Mouse (Mus musculus) stomach, embryonic 16.5 days (tissue): Measurements from ENCODE around the gene Gtf2ird1. TPM values are rescaled to one million over a fixed set of nuclear protein-coding genes. Genes with fewer than 3 reads are reported as not detected.

ENCODE experiments used
- ATAC-seq: fragments of 200-750 bp; cut with Nextera tagmentation; 2 replicates; pipeline ENCODE4 v1.8.0; 2017; ENCODE audit warnings: moderate number of reproducible peaks, moderate TSS enrichment; ENCODE audit not compliant: insufficient read depth, low FRiP score
- H3K27ac ChIP-seq: fragments of 300-500 bp; sonication (generic); 2 replicates; pipeline ENCODE4 v1.5.1; 2014; ENCODE audit warnings: low read length
- H3K27me3 ChIP-seq: fragments of 300-500 bp; sonication (generic); 2 replicates; pipeline ENCODE4 v1.6.1; 2014; ENCODE audit warnings: low read length, control low read depth, mixed read lengths; ENCODE audit not compliant: control insufficient read depth, insufficient read depth
- H3K36me3 ChIP-seq: fragments of 300-500 bp; sonication (generic); 2 replicates; pipeline ENCODE4 v1.6.1; 2014; ENCODE audit warnings: low read length; ENCODE audit not compliant: control insufficient read depth, insufficient read depth
- H3K4me1 ChIP-seq: fragments of 300-500 bp; sonication (generic); 2 replicates; pipeline ENCODE4 v1.6.1; 2014; ENCODE audit warnings: low read length, control low read depth, mixed read lengths; ENCODE audit not compliant: control insufficient read depth, insufficient read depth
- H3K4me2 ChIP-seq: fragments of 300-500 bp; sonication (generic); 2 replicates; pipeline ENCODE4 v1.6.1; 2014; ENCODE audit warnings: low read depth, low read length, mixed read lengths
- H3K4me3 ChIP-seq: fragments of 300-500 bp; sonication (generic); replicated peaks from 2 replicates; pipeline ENCODE4 v1.5.1; 2014; ENCODE audit warnings: mild to moderate bottlenecking, low read length
- H3K9ac ChIP-seq: fragments of 300-500 bp; sonication (generic); 2 replicates; pipeline ENCODE4 v1.6.1; 2014; ENCODE audit warnings: low read length
- H3K9me3 ChIP-seq: fragments of 300-500 bp; sonication (generic); replicated peaks from 2 replicates; pipeline ENCODE4 v1.6.1; 2016; ENCODE audit warnings: low read length, control low read depth; ENCODE audit not compliant: control insufficient read depth
- WGBS: fragments of 180-500 bp; shearing (Covaris S2); extraction: QIAGEN DNeasy Blood & Tissue Kit; methylation state at CpG from one replicate; pipeline ENCODE4 v1.1.7; 2014; 5-methylcytosine and 5-hydroxymethylcytosine counted together
- polyA plus RNA-seq: library from polyadenylated mRNA; unstranded; fragments of >200 nt; fragmentation: Nextera tagmentation; extraction: Ambion mirVana; gene quantifications from 2 replicates; pipeline ENCODE4 v1.2.1, GENCODE M21; 2015

The Gtf2ird1 gene
- polyA plus RNA-seq, 1 experiment from 2014 or later: 75.0 TPM

DNA sequence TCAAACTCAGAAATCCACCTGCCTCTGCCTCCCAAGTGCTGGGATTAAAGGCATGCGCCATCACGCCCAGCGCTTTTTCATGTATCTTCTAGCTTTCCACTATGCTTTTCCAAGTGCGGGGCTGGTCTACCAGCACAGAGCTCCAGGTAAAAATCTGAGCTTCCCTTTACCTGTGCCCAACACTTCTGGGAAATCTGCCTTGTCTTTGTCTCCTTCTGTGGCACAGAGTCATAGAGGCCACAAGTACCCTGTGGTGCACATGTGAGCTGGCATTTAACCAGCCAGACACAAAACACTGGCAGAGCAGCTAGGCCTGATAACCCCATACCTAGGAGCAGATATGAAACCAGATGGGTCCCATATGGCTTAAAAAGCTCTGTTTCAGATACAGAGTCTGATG is 36.4 kb upstream of the Gtf2ird1 start:
- Histone ChIP-seq H3K27ac (no peak overlapping the region), H3K9ac (no peak overlapping the region), H3K27me3 (no peaks in the 10 kb centered on the region), H3K9me3 (no peaks in the 10 kb centered on the region), H3K4me3 (no peak overlapping the region), H3K4me1 (peaks cover 4% of the 10 kb centered on the region; the same call in 1 of the 2 replicates), H3K4me2 (no peak overlapping the region), H3K36me3 (peaks cover 26% of the 10 kb centered on the region)
- over 99% methylated on average over 4 of the region's 4 CpGs for WGBS
- no peak for ATAC-seq

DNA sequence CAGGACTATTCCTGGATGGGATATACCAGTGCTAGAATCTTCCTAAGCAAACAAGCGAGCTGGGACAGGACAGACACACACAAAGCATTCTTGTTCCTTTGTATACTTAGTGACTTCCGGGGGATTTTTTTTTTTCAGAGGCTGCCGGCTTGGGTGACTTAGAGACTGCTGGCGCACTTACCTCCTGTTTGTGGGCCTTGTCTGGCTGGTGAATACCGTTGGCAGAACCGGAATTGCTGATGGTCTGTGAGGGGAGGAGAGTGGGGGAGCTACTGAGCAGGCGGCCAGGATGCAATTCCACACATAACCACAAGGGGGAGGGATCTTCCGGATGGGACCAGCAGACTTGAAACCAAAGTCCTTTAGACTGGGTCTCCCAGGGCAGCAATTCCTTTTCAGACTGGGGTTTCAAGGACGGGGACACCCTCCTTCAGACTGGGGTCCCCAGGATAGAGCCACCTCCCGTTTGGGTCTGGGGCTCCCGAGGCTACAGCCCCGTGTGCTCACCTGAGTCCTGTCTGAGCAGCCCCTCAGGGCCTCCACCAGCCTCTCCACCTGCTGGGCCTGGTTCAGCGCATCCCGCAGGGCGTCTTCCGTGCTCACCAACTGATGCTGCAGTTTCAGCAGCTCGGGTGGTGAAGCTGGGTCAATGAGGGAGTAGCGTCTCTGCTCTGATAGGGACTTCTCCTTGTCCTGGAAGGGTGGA is 35.3 kb upstream of the Gtf2ird1 start:
- Histone ChIP-seq H3K9me3 (no peaks in the 10 kb centered on the region), H3K4me1 (peaks cover 4% of the 10 kb centered on the region; the same call in 1 of the 2 replicates), H3K27ac (peak overlapping the region; percentile 50; the same call in 1 of the 2 replicates), H3K36me3 (peaks cover 19% of the 10 kb centered on the region; the same call in 1 of the 2 replicates), H3K4me2 (no peak overlapping the region), H3K27me3 (no peaks in the 10 kb centered on the region), H3K9ac (peak overlapping the region; percentile 44; the same call in 1 of the 2 replicates), H3K4me3 (no peak overlapping the region)
- 26% methylated on average over 18 of the region's 18 CpGs for WGBS
- peak; percentile 56; the same call in 1 of the 2 replicates for ATAC-seq

DNA sequence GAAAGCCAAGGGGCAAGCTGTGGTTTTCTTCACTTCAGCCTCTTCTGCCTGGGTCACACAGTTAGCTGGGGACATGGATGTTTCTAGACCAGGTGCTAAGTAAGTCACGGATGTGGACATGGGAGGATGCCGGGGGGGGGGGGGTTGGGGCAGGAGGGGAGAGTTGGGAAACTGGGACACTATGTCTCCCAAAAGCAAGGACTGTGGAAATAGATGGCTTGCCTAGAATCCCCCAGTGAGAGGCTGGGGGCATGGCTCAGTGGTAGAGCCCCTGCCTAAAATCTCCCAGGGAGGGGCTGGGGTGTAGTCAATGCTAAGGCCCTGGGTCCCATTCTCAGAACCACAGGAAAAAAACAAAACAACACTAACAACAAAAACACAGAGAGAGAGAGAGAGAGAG is 34.7 kb upstream of the Gtf2ird1 start:
- H3K9ac ChIP-seq: no peak overlapping the region
- H3K4me1 ChIP-seq: peaks cover 4% of the 10 kb centered on the region; the same call in 1 of the 2 replicates
- H3K4me3 ChIP-seq: no peak overlapping the region
- H3K36me3 ChIP-seq: peaks cover 19% of the 10 kb centered on the region; the same call in 1 of the 2 replicates
- no peak for ATAC-seq
- H3K9me3 ChIP-seq: no peaks in the 10 kb centered on the region
- 91% methylated on average over 2 of the region's 2 CpGs for WGBS
- H3K4me2 ChIP-seq: no peak overlapping the region
- no peaks in the 10 kb centered on the region for H3K27me3 ChIP-seq
- H3K27ac ChIP-seq: 0 out of 2 replicates have a peak overlapping the region, but pooled peaks have one; percentile 18

DNA sequence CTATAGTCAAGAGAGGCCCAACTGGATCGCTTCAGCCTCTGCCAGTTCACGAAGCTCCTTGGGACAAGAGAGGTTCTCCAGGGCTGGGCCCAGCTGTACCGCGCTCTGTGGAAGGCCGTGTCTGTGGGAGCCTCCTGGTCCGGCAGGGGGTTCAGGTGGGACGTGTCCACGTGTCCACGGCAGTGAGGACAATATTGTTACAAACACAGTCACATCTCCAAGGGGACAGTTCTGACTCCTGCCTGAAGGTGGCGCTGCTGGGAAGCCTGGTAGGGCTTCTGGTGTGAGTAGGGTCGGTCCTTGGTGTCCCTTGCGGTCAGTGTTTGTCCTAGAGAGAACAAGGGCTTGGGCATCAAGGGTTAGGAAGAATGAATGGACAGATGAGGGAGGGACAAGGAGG is 33.9 kb upstream of the Gtf2ird1 start:
- WGBS: 88% methylated on average over 12 of the region's 12 CpGs
- H3K27ac ChIP-seq: no peak overlapping the region

DNA sequence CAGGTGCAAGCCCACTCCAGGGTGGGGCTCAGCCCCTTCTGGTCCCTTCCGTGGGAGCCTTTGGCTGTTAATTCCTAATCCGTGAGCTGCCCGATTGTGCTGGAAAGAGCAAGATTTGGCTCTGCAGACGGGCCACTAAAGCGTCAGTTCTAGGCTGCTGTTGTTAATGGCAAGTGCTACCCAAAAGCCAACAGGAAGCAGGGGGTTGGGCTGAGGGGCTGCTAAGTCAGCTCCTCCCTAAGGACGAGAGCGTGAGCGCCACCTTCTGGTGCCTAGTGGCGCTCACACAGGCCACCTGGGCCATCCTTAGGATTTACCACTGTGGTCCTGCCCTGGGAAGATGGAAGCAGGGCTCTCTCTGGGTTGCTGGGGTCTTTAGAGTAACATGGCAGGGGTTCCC is 33.1 kb upstream of the Gtf2ird1 start:
- ATAC-seq: no peak
- WGBS: 43% methylated on average over 9 of the region's 9 CpGs
- peaks cover 4% of the 10 kb centered on the region; the same call in 1 of the 2 replicates for H3K4me1 ChIP-seq
- H3K9ac ChIP-seq: no peak overlapping the region
- H3K27ac ChIP-seq: no peak overlapping the region
- peaks cover 16% of the 10 kb centered on the region; the same call in 1 of the 2 replicates for H3K36me3 ChIP-seq
- H3K9me3 ChIP-seq: no peaks in the 10 kb centered on the region
- no peaks in the 10 kb centered on the region for H3K27me3 ChIP-seq
- no peak overlapping the region for H3K4me2 ChIP-seq
- H3K4me3 ChIP-seq: no peak overlapping the region

More for the DNA sequence above, 33.9 kb upstream of the Gtf2ird1 start:
- peaks cover 4% of the 10 kb centered on the region; the same call in 1 of the 2 replicates for H3K4me1 ChIP-seq
- no peak overlapping the region for H3K4me3 ChIP-seq
- no peaks in the 10 kb centered on the region for H3K9me3 ChIP-seq
- H3K4me2 ChIP-seq: no peak overlapping the region
- no peaks in the 10 kb centered on the region for H3K27me3 ChIP-seq
- no peak for ATAC-seq
- H3K9ac ChIP-seq: no peak overlapping the region
- H3K36me3 ChIP-seq: peaks cover 19% of the 10 kb centered on the region; the same call in 1 of the 2 replicates

DNA sequence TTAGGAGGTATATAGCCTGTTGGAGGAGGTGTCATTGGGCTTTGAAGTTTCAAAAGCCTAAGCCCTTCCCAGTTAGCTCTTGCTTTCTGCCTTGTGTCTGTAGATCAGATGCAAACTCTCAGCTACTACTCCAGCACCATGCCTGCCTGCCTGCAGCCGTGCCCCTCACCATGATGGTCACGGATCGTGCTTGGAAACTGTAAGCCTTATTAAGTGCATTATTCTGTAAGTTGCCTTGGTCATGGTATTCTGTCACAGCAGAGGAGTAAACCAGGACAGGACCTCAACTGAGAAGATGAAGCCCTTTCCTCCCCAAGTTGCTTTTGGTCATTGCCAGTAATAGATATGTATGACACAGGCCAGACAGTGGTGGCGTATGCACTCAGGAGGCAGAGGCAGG is 32.1 kb upstream of the Gtf2ird1 start:
- 96% methylated on average over 4 of the region's 4 CpGs for WGBS

DNA sequence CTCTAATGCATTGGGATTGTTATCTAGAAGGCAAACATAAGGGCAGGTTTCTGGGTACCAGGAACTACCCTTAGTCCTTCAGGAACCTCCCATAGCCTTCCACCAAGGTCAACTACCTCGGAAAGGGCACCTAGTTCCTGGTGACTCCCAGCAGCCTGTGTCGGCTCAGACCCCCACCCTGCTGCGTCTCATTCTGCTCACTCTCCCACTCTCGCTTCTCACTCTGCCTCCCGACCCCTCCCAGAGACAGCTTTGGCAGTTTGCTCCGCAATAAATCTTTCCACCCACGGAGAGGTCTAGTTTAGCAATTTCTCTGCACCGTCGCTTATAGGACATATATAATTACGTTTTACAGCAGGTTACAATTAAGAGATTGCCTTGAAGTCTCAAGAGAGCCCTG is 31.5 kb upstream of the Gtf2ird1 start:
- Histone ChIP-seq H3K27ac (no peak overlapping the region), H3K27me3 (no peaks in the 10 kb centered on the region), H3K4me2 (no peak overlapping the region), H3K9ac (no peak overlapping the region), H3K4me3 (no peak overlapping the region), H3K9me3 (no peaks in the 10 kb centered on the region), H3K36me3 (peaks cover 12% of the 10 kb centered on the region; the same call in 1 of the 2 replicates), H3K4me1 (peaks cover 4% of the 10 kb centered on the region; the same call in 1 of the 2 replicates)
- no peak for ATAC-seq
- 50% methylated on average over 10 of the region's 10 CpGs for WGBS

More for the DNA sequence above, 32.1 kb upstream of the Gtf2ird1 start:
- H3K36me3 ChIP-seq: peaks cover 16% of the 10 kb centered on the region; the same call in 1 of the 2 replicates
- no peak overlapping the region for H3K4me3 ChIP-seq
- no peak for ATAC-seq
- no peak overlapping the region for H3K4me2 ChIP-seq
- peaks cover 4% of the 10 kb centered on the region; the same call in 1 of the 2 replicates for H3K4me1 ChIP-seq
- H3K9me3 ChIP-seq: no peaks in the 10 kb centered on the region
- no peak overlapping the region for H3K27ac ChIP-seq
- no peaks in the 10 kb centered on the region for H3K27me3 ChIP-seq
- H3K9ac ChIP-seq: no peak overlapping the region

DNA sequence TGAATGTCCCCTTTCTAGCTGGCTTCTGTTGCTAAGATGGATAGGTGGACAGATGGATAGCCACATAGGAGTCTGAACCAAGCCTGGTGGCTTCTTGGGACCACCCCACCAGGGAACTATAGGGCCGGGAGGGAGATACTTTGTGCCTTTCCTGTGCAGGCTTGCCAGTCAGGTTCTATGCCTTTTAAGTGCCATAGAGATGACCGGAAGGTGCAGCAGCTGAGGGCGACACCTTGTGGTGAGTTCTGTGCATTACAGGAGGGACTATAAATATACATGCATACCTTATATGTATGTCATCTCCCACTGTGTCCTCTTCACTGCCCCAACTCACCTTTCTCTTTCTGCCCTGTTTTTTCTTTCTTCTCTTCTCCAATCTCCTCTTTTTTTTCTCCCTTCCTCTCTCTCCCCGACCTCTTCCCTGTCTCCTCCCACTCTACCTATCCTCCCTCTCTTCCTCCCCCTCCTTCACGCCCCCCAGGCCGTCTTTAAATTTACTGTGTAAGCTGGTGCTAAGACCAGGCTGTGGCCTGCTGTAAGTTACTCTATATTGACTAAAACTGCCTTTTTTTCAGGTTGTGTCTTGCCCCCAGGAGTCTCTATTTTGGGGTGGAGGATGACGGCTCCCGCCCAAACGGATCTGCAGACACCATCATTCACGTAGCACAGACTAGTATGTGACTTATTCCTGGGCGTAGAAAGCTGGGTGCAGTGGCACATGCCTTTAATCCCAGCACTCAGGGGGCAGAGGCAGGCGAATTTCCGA is 29.6 kb upstream of the Gtf2ird1 start:
- Histone ChIP-seq H3K27ac (no peak overlapping the region), H3K36me3 (peaks cover 10% of the 10 kb centered on the region; the same call in 1 of the 2 replicates), H3K9ac (0 out of 2 replicates have a peak overlapping the region, but pooled peaks have one; percentile 24), H3K4me1 (no peaks in the 10 kb centered on the region), H3K9me3 (no peaks in the 10 kb centered on the region), H3K4me2 (no peak overlapping the region), H3K4me3 (no peak overlapping the region), H3K27me3 (no peaks in the 10 kb centered on the region)
- ATAC-seq: peak; percentile 50; the same call in 1 of the 2 replicates
- WGBS: 59% methylated on average over 13 of the region's 13 CpGs
